Mouse (Mus musculus): ENCODE data around the gene Srgap1.

The Srgap1 gene

GRCm38 (mm10) chr10:121763191-121763590, 283.9 kb downstream of the Srgap1 start:
- no peak for DNase-seq (ENCODE audit: low spot score in 2 of 2)

- DNase-seq (ENCODE audit: low spot score in 2 of 2) = no peak
Measured at GRCm38 (mm10) chr10:121762141-121762540, 285.0 kb downstream of the Srgap1 start.

- DNase-seq (ENCODE audit: low spot score in 2 of 2) = no peak
Measured at GRCm38 (mm10) chr10:121759095-121759494, 288.0 kb downstream of the Srgap1 start.

- no peak for DNase-seq (ENCODE audit: low spot score in 2 of 2)
Measured at GRCm38 (mm10) chr10:121756677-121757076, 290.4 kb downstream of the Srgap1 start.

GRCm38 (mm10) chr10:121755822-121756221, 291.3 kb downstream of the Srgap1 start:
- no peak for DNase-seq (ENCODE audit: low spot score in 2 of 2)

- no peak for DNase-seq (ENCODE audit: low spot score in 2 of 2)
Measured at GRCm38 (mm10) chr10:121754237-121754636, 292.9 kb downstream of the Srgap1 start.

- peak in 1 of 2 experiments; percentile 11 for DNase-seq (ENCODE audit: low spot score in 2 of 2)
Measured at GRCm38 (mm10) chr10:121750175-121750574, 296.9 kb downstream of the Srgap1 start.

GRCm38 (mm10) chr10:121742336-121742735, 304.8 kb downstream of the Srgap1 start:
- no peak for DNase-seq (ENCODE audit: low spot score in 2 of 2)

- DNase-seq (ENCODE audit: low spot score in 2 of 2) = peak; percentile 83 to 84
Measured at GRCm38 (mm10) chr10:121739548-121740505, 307.3 kb downstream of the Srgap1 start, which contains the start of gene BC048403. BC048403 (plus strand) TSS chr10:121739937.

GRCm38 (mm10) chr10:121737256-121737655, 309.9 kb downstream of the Srgap1 start:
- DNase-seq (ENCODE audit: low spot score in 2 of 2) = no peak

GRCm38 (mm10) chr10:121732542-121732941, 314.6 kb downstream of the Srgap1 start:
- DNase-seq (ENCODE audit: low spot score in 2 of 2) = no peak

GRCm38 (mm10) chr10:121731048-121731725, 315.9 kb downstream of the Srgap1 start:
- no peak for DNase-seq (ENCODE audit: low spot score in 2 of 2)

Measured in spleen, postnatal 36 days (tissue).